26 mouse cellular contexts compared by ENCODE assay signal in genomic region chr4:83030097-83030496, GRCm38 (mm10). TPM values are rescaled to one million over a fixed set of nuclear protein-coding genes. Genes with fewer than 3 reads are reported as not detected.
"Had no signal": no experiment of that assay in that cellular context is flagged by ENCODE, and none has a peak within 500 bp of the region (broad histone marks: within the 10 kb centered on the region; RNA-seq: fewer than 3 reads in every experiment).

No protein-coding gene starts in this region.

- H3K4me1 ChIP-seq: heart, embryonic 15.5 days; hindbrain, embryonic 15.5 days; liver, embryonic 13.5 days had no signal

- H3K27ac ChIP-seq: heart, adult 2 months; heart, embryonic 13.5 days; heart, embryonic 15.5 days; hindbrain, embryonic 13.5 days; hindbrain, embryonic 15.5 days; hindbrain, postnatal 0 days; layer of hippocampus, adult 2 months; limb, embryonic 12.5 days; liver, embryonic 13.5 days had no signal

- H3K4me3 ChIP-seq: heart, adult 2 months; heart, embryonic 13.5 days; heart, embryonic 15.5 days; hindbrain, embryonic 13.5 days; hindbrain, embryonic 15.5 days; layer of hippocampus, adult 2 months; limb, embryonic 10.5 days; limb, embryonic 12.5 days; liver, embryonic 13.5 days had no signal

- H3K9ac ChIP-seq: heart, embryonic 13.5 days; heart, embryonic 15.5 days; hindbrain, embryonic 13.5 days; hindbrain, embryonic 15.5 days; limb, embryonic 12.5 days; liver, embryonic 13.5 days had no signal

- H3K9me3 ChIP-seq: heart, embryonic 13.5 days; heart, embryonic 15.5 days; hindbrain, embryonic 13.5 days; hindbrain, embryonic 15.5 days; limb, embryonic 10.5 days; limb, embryonic 12.5 days; liver, embryonic 13.5 days had no signal

- H3K36me3 ChIP-seq: heart, embryonic 13.5 days; heart, embryonic 15.5 days; hindbrain, embryonic 13.5 days; hindbrain, embryonic 15.5 days; limb, embryonic 12.5 days; liver, embryonic 13.5 days had no signal

- DNase-seq: gastrocnemius, postnatal 14 days; gastrocnemius, postnatal 36 days; heart, adult 11 months; heart, adult 2 months; heart, postnatal 14 days; heart, postnatal 36 days; kidney, adult 11 months; kidney, adult 2 months; kidney, adult 9 months; kidney, postnatal 10 days; kidney, postnatal 25 days; kidney, postnatal 4 days; liver; liver, embryonic 13.5 days had no signal

- H3K4me2 ChIP-seq: heart, embryonic 11.5 days; heart, embryonic 13.5 days; heart, embryonic 15.5 days; hindbrain, embryonic 13.5 days; hindbrain, embryonic 15.5 days; limb, embryonic 12.5 days; liver, embryonic 11.5 days; liver, embryonic 13.5 days had no signal

- H3K27me3 ChIP-seq: heart, embryonic 13.5 days; heart, embryonic 15.5 days; hindbrain, embryonic 13.5 days; hindbrain, embryonic 15.5 days; limb, embryonic 12.5 days; liver, embryonic 13.5 days had no signal

- ATAC-seq: hindbrain, postnatal 0 days; intestine, embryonic 16.5 days had no signal

RNA-seq across cellular contexts. Expression of gene Frem1, which starts 22.0 kb away (rescaled TPM):
- total RNA-seq: hematopoietic stem cell, adult 5-6 weeks had no signal
